16 mouse cellular contexts compared by ENCODE assay signal in the genomic region with DNA sequence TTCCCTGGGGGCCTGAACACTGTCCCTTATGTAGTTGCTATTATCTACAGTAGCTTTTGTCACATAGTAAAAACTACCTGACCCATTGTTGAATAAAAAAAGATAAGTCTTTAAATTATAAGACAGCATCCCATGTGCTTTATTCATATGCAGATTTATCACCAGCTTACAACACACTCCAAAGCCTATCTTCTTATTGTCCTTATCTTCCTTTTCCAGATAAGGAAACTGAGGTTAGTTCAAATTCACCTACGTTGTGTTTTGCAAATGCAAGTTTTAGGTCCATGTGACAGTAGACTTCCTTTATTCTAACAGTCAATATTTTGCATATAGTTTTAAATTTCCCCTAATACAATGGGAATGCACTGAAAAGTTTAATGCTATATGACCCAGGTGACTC.
DNase-seq lines count a peak whose midpoint lies in the region; TF ChIP-seq lines count a peak whose summit lies in the region.
"Had no signal": no experiment of that assay in that cellular context is flagged by ENCODE, and none has a peak within 500 bp of the region (broad histone marks: within the 10 kb centered on the region; RNA-seq: fewer than 3 reads in every experiment).

No protein-coding gene starts in this region.

- H3K4me1 ChIP-seq in MEL (ENCODE audit: control insufficient read depth in 1 of 2, insufficient read depth in 2 of 2, low read length in 2 of 2) = peaks cover 0 to 3% of the 10 kb centered on the region in 2 experiments; a peak in 1 of 4 replicates

- no peak for TF ChIP-seq RAD21 in MEL (IDR thresholded peaks at IDR 0.05; ENCODE audit: low read depth, low read length)

- no peak for TF ChIP-seq POLR2A in MEL (IDR thresholded peaks at IDR 0.05; ENCODE audit: control insufficient read depth in 1 of 2, insufficient read depth in 1 of 2, low read depth in 1 of 2, low read length in 2 of 2, poor library complexity in 1 of 2)

- no peaks in the 10 kb centered on the region for H3K9me3 ChIP-seq in MEL (replicated peaks; ENCODE audit: insufficient read depth, low read length)
- H3K9me3 ChIP-seq: G1E had no signal

- no peak for DNase-seq in MEL (ENCODE audit: low read depth, low spot score)
- DNase-seq in layer of hippocampus, postnatal 36 days = no peak
- DNase-seq: adrenal gland, adult 2 months; adrenal gland, adult 8-10 months; adrenal gland, postnatal 10 days; adrenal gland, postnatal 14 days; adrenal gland, postnatal 25 days; adrenal gland, postnatal 36 days; B cell, adult 2 months; cerebellum, adult 11 months; cerebellum, adult 11-12 months; cerebellum, adult 18-20 months; cerebellum, adult 2 months; cerebellum, adult 8-10 months had no signal

- H3K9ac ChIP-seq in MEL (ENCODE audit: control insufficient read depth, low read depth, low read length, poor library complexity, severe bottlenecking) = no peak overlapping the region

- peaks cover 0 to 5% of the 10 kb centered on the region in 2 experiments; a peak in 1 of 4 replicates for H3K36me3 ChIP-seq in MEL (ENCODE audit: control insufficient read depth in 1 of 2, insufficient read depth in 2 of 2, low read length in 2 of 2)
- H3K36me3 ChIP-seq: G1E had no signal

- no peaks in the 10 kb centered on the region for H3K27me3 ChIP-seq in MEL (ENCODE audit: control insufficient read depth in 1 of 2, insufficient read depth in 2 of 2, low read length in 2 of 2)
- H3K27me3 ChIP-seq: CH12.LX had no signal

- TF ChIP-seq CTCF in MEL (IDR thresholded peaks at IDR 0.05 in 2 of 3, conservative IDR thresholded peaks at IDR 0.05 in 1 of 3; ENCODE audit: control insufficient read depth in 1 of 3, insufficient read depth in 1 of 3, low read depth in 2 of 3, low read length in 3 of 3, poor library complexity in 1 of 3, severe bottlenecking in 1 of 3) = no peak

- no peak overlapping the region for H3K4me3 ChIP-seq in MEL (ENCODE audit: control insufficient read depth in 1 of 2, insufficient read depth in 1 of 2, low read depth in 2 of 2, low read length in 2 of 2)

- no peak overlapping the region for H3K27ac ChIP-seq in MEL (ENCODE audit: control insufficient read depth, low read depth, low read length)

- no peaks in the 10 kb centered on the region for H3K79me2 ChIP-seq in MEL (ENCODE audit: control insufficient read depth, insufficient read depth, low read length, poor library complexity)

- peak; percentile 58 to 71; a peak in 2 of 4 replicates for TF ChIP-seq EP300 in MEL (IDR thresholded peaks at IDR 0.05; ENCODE audit: low read depth in 1 of 2, low read length in 2 of 2)

TF ChIP-seq in MEL, 35 proteins besides CTCF, POLR2A, EP300 and RAD21:
- TF ChIP-seq RCOR1 (IDR thresholded peaks at IDR 0.05; ENCODE audit: low read depth, low read length) (0 out of 2 replicates have a peak, but pooled peaks have one; percentile 37), SIN3A (IDR thresholded peaks at IDR 0.05; ENCODE audit: low read length) (no peak), MEF2A (IDR thresholded peaks at IDR 0.05; ENCODE audit: extremely low read depth, insufficient replicate concordance, low read depth, low read length, poor library complexity, severe bottlenecking) (no peak), TCF12 (IDR thresholded peaks at IDR 0.05; ENCODE audit: low read depth, low read length) (peak; percentile 30; the same call in 1 of the 2 replicates), ZNF384 (IDR thresholded peaks at IDR 0.05; ENCODE audit: low read depth, low read length) (no peak), ELF1 (IDR thresholded peaks at IDR 0.05; ENCODE audit: low read depth, low read length) (no peak), GATA1 (IDR thresholded peaks at IDR 0.05; ENCODE audit: low read depth, low read length) (peak; percentile 83), USF1 (IDR thresholded peaks at IDR 0.05; ENCODE audit: low read depth, low read length) (no peak; the same call in 1 of the 2 replicates), NELFE (IDR thresholded peaks at IDR 0.05; ENCODE audit: low read depth, low read length) (no peak), HCFC1 (IDR thresholded peaks at IDR 0.05; ENCODE audit: low read depth, low read length) (no peak), ETS1 (IDR thresholded peaks at IDR 0.05; ENCODE audit: low read depth, low read length) (peak; percentile 43), POLR2AphosphoS2 (IDR thresholded peaks at IDR 0.05; ENCODE audit: low read length) (no peak), POLR2AphosphoS5 (IDR thresholded peaks at IDR 0.05; ENCODE audit: borderline replicate concordance, low read depth, low read length) (no peak), CHD1 (IDR thresholded peaks at IDR 0.05; ENCODE audit: low read depth, low read length) (no peak), JUND (IDR thresholded peaks at IDR 0.05; ENCODE audit: low read depth, low read length) (no peak), ZKSCAN1 (IDR thresholded peaks at IDR 0.05; ENCODE audit: low read depth, low read length) (no peak), MAFK (IDR thresholded peaks at IDR 0.05; ENCODE audit: borderline replicate concordance, low read depth, low read length) (no peak)
